Mouse (Mus musculus) ES-Bruce4 (cell line): ENCODE data around the gene Mettl15. TPM values are rescaled to one million over a fixed set of nuclear protein-coding genes. Genes with fewer than 3 reads are reported as not detected.
A peak's percentile ranks its signal among the peaks of the same experiment; 100 is the strongest.

ENCODE experiments used
- H3K27ac ChIP-seq: 2 replicates; pipeline ENCODE4 v1.5.1; 2012; ENCODE audit warnings: low read length, inconsistent platforms; ENCODE audit not compliant: insufficient read depth
- H3K27me3 ChIP-seq: 2 replicates; pipeline ENCODE4 v1.6.1; 2012; ENCODE audit warnings: mild to moderate bottlenecking, low read length, inconsistent platforms; ENCODE audit not compliant: control insufficient read depth, poor library complexity, insufficient read depth, severe bottlenecking
- H3K36me3 ChIP-seq: 2 replicates; pipeline ENCODE4 v1.6.1; 2012; ENCODE audit warnings: inconsistent platforms, mild to moderate bottlenecking, low read length, moderate library complexity; ENCODE audit not compliant: control insufficient read depth, poor library complexity, insufficient read depth, severe bottlenecking
- H3K4me1 ChIP-seq: one replicate; pipeline ENCODE4 v1.8.1; 2011; ENCODE audit warnings: low read length; ENCODE audit not compliant: control insufficient read depth, insufficient read depth
- H3K4me3 ChIP-seq: 2 replicates; pipeline ENCODE4 v1.5.1; 2011; ENCODE audit warnings: low read depth, mild to moderate bottlenecking, low read length
- H3K9ac ChIP-seq: 2 replicates; pipeline ENCODE4 v1.6.1; 2012; ENCODE audit warnings: low read depth, mild to moderate bottlenecking, inconsistent platforms; ENCODE audit not compliant: poor library complexity, severe bottlenecking
- H3K9me3 ChIP-seq: replicated peaks from 2 replicates; pipeline ENCODE4 v1.6.1; 2012; ENCODE audit warnings: mild to moderate bottlenecking, low read length, inconsistent platforms; ENCODE audit not compliant: control insufficient read depth, poor library complexity, insufficient read depth, severe bottlenecking
- CTCF ChIP-seq: IDR thresholded peaks from one replicate; pipeline ENCODE4 v1.8.1; 2011; ENCODE audit warnings: low read depth, low read length
- EP300 ChIP-seq: IDR thresholded peaks from 2 replicates; pipeline ENCODE4 v1.6.1; 2011; ENCODE audit warnings: low read depth, low read length; ENCODE audit not compliant: insufficient read depth
- POLR2A ChIP-seq: IDR thresholded peaks from one replicate; pipeline ENCODE4 v1.8.1; 2011; ENCODE audit warnings: low read length; ENCODE audit not compliant: insufficient read depth
- polyA plus RNA-seq: library from polyadenylated mRNA; stranded (reverse); fragments of >200 nt; gene quantifications from 2 replicates; pipeline ENCODE4 v1.2.4, GENCODE M21; 2011; ENCODE audit warnings: low read depth; ENCODE audit not compliant: missing spikeins, insufficient read depth, insufficient read length

The Mettl15 gene
- polyA plus RNA-seq = 10.1 and 11.0 TPM in 2 replicates

GRCm38 (mm10) chr2:109280600-109281340 is at the start of gene Mettl15, which contains the start of gene Kif18a:
Mettl15 (minus strand) TSS chr2:109280748.
Kif18a (plus strand) TSS chr2:109280738.
- Histone ChIP-seq H3K9ac (peak within 1 kb of the TSS; percentile 65), H3K4me1 (no peaks in the 10 kb centered on the region), H3K4me3 (peak within 1 kb of the TSS; percentile 90), H3K27ac (peak within 1 kb of the TSS; percentile 82), H3K9me3 (no peaks in the 10 kb centered on the region), H3K27me3 (no peaks in the 10 kb centered on the region), H3K36me3 (no peaks in the 10 kb centered on the region)
- TF ChIP-seq POLR2A (peak; percentile 24), CTCF (no peak), EP300 (peak; percentile 49; the same call in 1 of the 2 replicates)

- Histone ChIP-seq H3K4me3 (no peak overlapping the region), H3K4me1 (no peaks in the 10 kb centered on the region), H3K27ac (peak overlapping the region; percentile 72; the same call in 1 of the 2 replicates), H3K9me3 (no peaks in the 10 kb centered on the region), H3K36me3 (peaks cover 35% of the 10 kb centered on the region), H3K27me3 (no peaks in the 10 kb centered on the region), H3K9ac (no peak overlapping the region)
- TF ChIP-seq CTCF = no peak
- no peak for TF ChIP-seq POLR2A
- TF ChIP-seq EP300 = no peak
Observed at GRCm38 (mm10) chr2:109311369-109311768, 30.8 kb upstream of the Mettl15 start.

GRCm38 (mm10) chr2:109303638-109304037 is 23.1 kb upstream of the Mettl15 start:
- no peak overlapping the region for H3K9ac ChIP-seq
- TF ChIP-seq CTCF (no peak), POLR2A (no peak), EP300 (no peak)
- no peaks in the 10 kb centered on the region for H3K9me3 ChIP-seq
- H3K4me1 ChIP-seq = no peaks in the 10 kb centered on the region
- H3K27ac ChIP-seq = no peak overlapping the region
- H3K27me3 ChIP-seq = no peaks in the 10 kb centered on the region
- H3K4me3 ChIP-seq = no peak overlapping the region
- peaks cover 14% of the 10 kb centered on the region for H3K36me3 ChIP-seq

GRCm38 (mm10) chr2:109302234-109302633 is 21.7 kb upstream of the Mettl15 start:
- H3K27ac ChIP-seq = no peak overlapping the region
- H3K36me3 ChIP-seq = peaks cover 10% of the 10 kb centered on the region
- H3K4me3 ChIP-seq = no peak overlapping the region
- H3K4me1 ChIP-seq = no peaks in the 10 kb centered on the region
- H3K9ac ChIP-seq = no peak overlapping the region
- H3K27me3 ChIP-seq = no peaks in the 10 kb centered on the region
- H3K9me3 ChIP-seq = no peaks in the 10 kb centered on the region
- TF ChIP-seq CTCF = no peak
- no peak for TF ChIP-seq POLR2A
- no peak for TF ChIP-seq EP300

- H3K27me3 ChIP-seq = no peaks in the 10 kb centered on the region
- H3K27ac ChIP-seq = no peak overlapping the region
- no peak overlapping the region for H3K4me3 ChIP-seq
- TF ChIP-seq CTCF = no peak
- TF ChIP-seq POLR2A = no peak
- TF ChIP-seq EP300 = no peak
- no peaks in the 10 kb centered on the region for H3K9me3 ChIP-seq
- peaks cover 18% of the 10 kb centered on the region for H3K36me3 ChIP-seq
- H3K9ac ChIP-seq = no peak overlapping the region
- no peaks in the 10 kb centered on the region for H3K4me1 ChIP-seq
Observed at GRCm38 (mm10) chr2:109298160-109298559, 17.6 kb upstream of the Mettl15 start.

- peaks cover 23% of the 10 kb centered on the region for H3K36me3 ChIP-seq
- TF ChIP-seq POLR2A = no peak
- no peak for TF ChIP-seq EP300
- no peak for TF ChIP-seq CTCF
- H3K27ac ChIP-seq = no peak overlapping the region
- no peaks in the 10 kb centered on the region for H3K4me1 ChIP-seq
- H3K9me3 ChIP-seq = no peaks in the 10 kb centered on the region
- H3K4me3 ChIP-seq = no peak overlapping the region
- H3K27me3 ChIP-seq = no peaks in the 10 kb centered on the region
- H3K9ac ChIP-seq = no peak overlapping the region
Observed at GRCm38 (mm10) chr2:109296264-109296663, 15.7 kb upstream of the Mettl15 start.
